Mouse (Mus musculus) hindbrain, embryonic 15.5 days (tissue): ENCODE results near the gene Fam114a1. TPM values are rescaled to one million over a fixed set of nuclear protein-coding genes. Genes with fewer than 3 reads are reported as not detected.

ENCODE experiments used
- microRNA counts: library from miRNA; unstranded; fragments of <30 nt; microRNA quantifications from one replicate; lab custom pipeline; 2016
- microRNA-seq: library from miRNA; unstranded; fragments of <30 nt; microRNA quantifications from one replicate; pipeline ENCODE4, GENCODE M21; 2016
- polyA plus RNA-seq: library from polyadenylated mRNA; unstranded; fragments of >200 nt; fragmentation: Nextera tagmentation; extraction: Ambion mirVana; gene quantifications from 2 replicates; pipeline ENCODE4 v1.2.1, GENCODE M21; 2015

Gene Fam114a1
- polyA plus RNA-seq, 1 experiment from 2014 or later = 9.1 TPM

MicroRNAs within 50 kb of the gene (microRNA counts, 519-probe panel; counts per million panel counts)
- microRNA mmu-miR-574-3p (lab: Ali Mortazavi, UCI) = 2,614 counts per million, percentile 44 among the panel's probes with 10 or more counts
- microRNA mmu-miR-574-5p (lab: Ali Mortazavi, UCI) = 2,114 counts per million, percentile 21 among the panel's probes with 10 or more counts

Small RNA genes lying within 50 kb of the gene (microRNA-seq; reads per million reads assigned to microRNA genes)
- 20.5 reads per million, percentile 33 among the genes with 10 or more reads in this experiment for gene Mir574

Other genes starting within 250 kb of the Fam114a1 start
- 28.9 and 30.3 TPM in 2 replicates for gene Klf3, start 166.7 kb upstream of the Fam114a1 start, polyA plus RNA-seq
- gene Tlr1, start 36.5 kb upstream of the Fam114a1 start, polyA plus RNA-seq = 0.32 and 0.47 TPM in 2 replicates
- 0.19 and 0.33 TPM in 2 replicates for gene Tlr6, start 10.0 kb upstream of the Fam114a1 start, polyA plus RNA-seq
- gene Tmem156, start 122.1 kb downstream of the Fam114a1 start, polyA plus RNA-seq = 0.14 TPM in 1 of 2 replicates, not detected in the other
- 45.8 and 47.3 TPM in 2 replicates for gene Klhl5, start 137.5 kb downstream of the Fam114a1 start, polyA plus RNA-seq
- 11.8 and 13.3 TPM in 2 replicates for gene Wdr19, start 229.6 kb downstream of the Fam114a1 start, polyA plus RNA-seq